Mouse (Mus musculus): ENCODE data around the gene Phyhd1. TPM values are rescaled to one million over a fixed set of nuclear protein-coding genes. Genes with fewer than 3 reads are reported as not detected.

The Phyhd1 gene
- polyA plus RNA-seq, 1 experiment, result 1.8 TPM

DNA sequence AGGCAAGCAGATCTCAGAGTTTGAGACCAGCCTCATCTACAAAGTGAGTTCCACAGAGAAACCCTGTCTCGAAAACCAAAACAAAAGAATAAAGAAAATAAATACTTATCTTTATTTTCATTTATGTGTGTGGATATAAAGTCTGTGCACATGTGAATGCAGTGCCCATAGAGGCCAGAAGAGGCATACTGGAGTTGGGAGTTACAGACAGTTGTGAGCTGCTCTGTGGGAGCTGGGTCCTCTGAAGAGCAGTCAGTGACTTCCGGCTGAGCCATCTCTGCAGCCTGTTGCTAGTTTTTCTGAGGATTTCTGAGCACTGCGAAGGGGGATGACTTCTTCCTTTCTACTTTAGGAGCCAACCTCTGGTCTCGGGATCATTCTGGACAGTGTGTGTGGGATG, 50.1 kb downstream of the Phyhd1 start:
- H3K36me3 ChIP-seq (ENCODE audit: control insufficient read depth, insufficient read depth, low read length), result peaks cover 8% of the 10 kb centered on the region
- no peaks in the 10 kb centered on the region for H3K4me1 ChIP-seq (ENCODE audit: control insufficient read depth, insufficient read depth, low read length)
- no peaks in the 10 kb centered on the region for H3K27me3 ChIP-seq (ENCODE audit: control insufficient read depth, insufficient read depth, low read length)
- no peak for TF ChIP-seq CTCF (IDR thresholded peaks at IDR 0.05; ENCODE audit: control insufficient read depth, insufficient read depth, insufficient replicate concordance, low read depth, low read length)
- no peak for TF ChIP-seq POLR2A (IDR thresholded peaks at IDR 0.05; ENCODE audit: control insufficient read depth, low read depth, low read length)
- H3K27ac ChIP-seq (ENCODE audit: control insufficient read depth, insufficient read depth, low read depth, low read length), result no peak overlapping the region
- H3K4me3 ChIP-seq (ENCODE audit: control insufficient read depth, low read depth, low read length), result no peak overlapping the region

DNA sequence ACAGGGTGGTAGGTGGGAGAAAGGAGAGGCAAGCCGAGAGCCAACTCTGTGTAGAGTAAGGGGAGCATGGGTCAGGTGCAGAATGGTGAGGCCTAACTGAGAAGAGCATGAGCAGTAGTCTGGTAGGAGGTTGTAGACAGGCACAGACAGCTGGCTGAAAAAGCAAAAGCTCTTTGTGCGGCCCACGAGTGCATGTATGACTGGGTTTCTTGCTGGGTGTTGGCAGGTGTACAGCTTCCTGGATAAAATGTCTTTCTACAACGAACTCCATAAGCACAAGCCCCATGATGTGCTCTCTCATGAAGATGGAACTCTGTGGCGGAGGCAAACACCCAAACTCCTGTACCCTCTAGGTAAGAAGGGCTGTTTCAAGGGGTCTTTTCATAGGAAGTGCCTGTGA, 51.0 kb downstream of the Phyhd1 start:
- Histone ChIP-seq H3K27ac (ENCODE audit: control insufficient read depth, insufficient read depth, low read depth, low read length) (no peak overlapping the region), H3K36me3 (ENCODE audit: control insufficient read depth, insufficient read depth, low read length) (peaks cover 8% of the 10 kb centered on the region), H3K4me1 (ENCODE audit: control insufficient read depth, insufficient read depth, low read length) (no peaks in the 10 kb centered on the region), H3K4me3 (ENCODE audit: control insufficient read depth, low read depth, low read length) (no peak overlapping the region), H3K27me3 (ENCODE audit: control insufficient read depth, insufficient read depth, low read length) (no peaks in the 10 kb centered on the region)
- TF ChIP-seq CTCF (IDR thresholded peaks at IDR 0.05; ENCODE audit: control insufficient read depth, insufficient read depth, insufficient replicate concordance, low read depth, low read length), result no peak
- no peak for TF ChIP-seq POLR2A (IDR thresholded peaks at IDR 0.05; ENCODE audit: control insufficient read depth, low read depth, low read length)

DNA sequence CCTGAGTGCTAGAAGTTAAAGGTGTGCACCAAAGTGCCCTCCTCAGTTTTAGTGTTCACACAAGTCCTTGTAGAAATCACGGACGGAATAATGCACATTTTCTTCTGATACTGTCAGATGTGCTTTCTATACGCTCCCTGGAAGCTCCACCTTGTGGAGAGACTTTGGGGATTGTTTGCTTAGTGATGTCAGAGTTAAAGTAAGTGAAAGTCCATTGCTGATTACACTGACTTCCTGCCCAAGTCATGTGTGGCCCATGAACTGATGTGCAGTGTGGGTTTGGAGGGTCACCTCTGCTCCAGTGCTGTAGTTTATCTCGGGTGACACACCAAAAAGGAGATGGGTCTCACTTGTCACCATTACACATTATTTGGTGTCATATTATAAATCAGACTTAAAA, 53.3 kb downstream of the Phyhd1 start:
- H3K27me3 ChIP-seq (ENCODE audit: control insufficient read depth, insufficient read depth, low read length), result no peaks in the 10 kb centered on the region
- no peaks in the 10 kb centered on the region for H3K4me1 ChIP-seq (ENCODE audit: control insufficient read depth, insufficient read depth, low read length)
- no peak overlapping the region for H3K27ac ChIP-seq (ENCODE audit: control insufficient read depth, insufficient read depth, low read depth, low read length)
- no peak overlapping the region for H3K4me3 ChIP-seq (ENCODE audit: control insufficient read depth, low read depth, low read length)
- no peak for TF ChIP-seq POLR2A (IDR thresholded peaks at IDR 0.05; ENCODE audit: control insufficient read depth, low read depth, low read length)
- peaks cover 8% of the 10 kb centered on the region for H3K36me3 ChIP-seq (ENCODE audit: control insufficient read depth, insufficient read depth, low read length)

DNA sequence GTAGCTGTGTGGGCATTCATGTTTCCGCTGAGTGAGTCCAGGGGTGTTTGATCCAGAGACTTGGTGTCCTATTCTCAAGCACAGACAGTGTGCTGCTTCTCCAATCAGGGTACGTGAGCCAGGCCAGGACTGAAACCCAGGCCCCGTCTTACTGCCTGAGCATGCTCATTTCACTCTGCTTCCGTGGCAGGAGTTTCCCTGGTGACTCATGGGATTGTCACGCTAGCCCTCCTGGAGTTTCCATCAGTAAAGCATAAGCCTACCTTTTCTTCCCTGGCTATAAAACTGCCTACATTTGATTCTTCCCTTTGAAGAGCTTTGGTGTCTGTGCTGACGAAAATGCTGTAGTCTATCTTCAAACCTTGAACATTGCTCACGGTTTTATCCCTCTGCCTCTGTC, 57.1 kb downstream of the Phyhd1 start:
- no peak overlapping the region for H3K27ac ChIP-seq (ENCODE audit: control insufficient read depth, insufficient read depth, low read depth, low read length)
- H3K4me1 ChIP-seq (ENCODE audit: control insufficient read depth, insufficient read depth, low read length), result no peaks in the 10 kb centered on the region
- H3K4me3 ChIP-seq (ENCODE audit: control insufficient read depth, low read depth, low read length), result peak overlapping the region; percentile 58
- TF ChIP-seq POLR2A (IDR thresholded peaks at IDR 0.05; ENCODE audit: control insufficient read depth, low read depth, low read length) (no peak), CTCF (IDR thresholded peaks at IDR 0.05; ENCODE audit: control insufficient read depth, insufficient read depth, insufficient replicate concordance, low read depth, low read length) (no peak)
- H3K27me3 ChIP-seq (ENCODE audit: control insufficient read depth, insufficient read depth, low read length), result no peaks in the 10 kb centered on the region
- peaks cover 5% of the 10 kb centered on the region for H3K36me3 ChIP-seq (ENCODE audit: control insufficient read depth, insufficient read depth, low read length)

DNA sequence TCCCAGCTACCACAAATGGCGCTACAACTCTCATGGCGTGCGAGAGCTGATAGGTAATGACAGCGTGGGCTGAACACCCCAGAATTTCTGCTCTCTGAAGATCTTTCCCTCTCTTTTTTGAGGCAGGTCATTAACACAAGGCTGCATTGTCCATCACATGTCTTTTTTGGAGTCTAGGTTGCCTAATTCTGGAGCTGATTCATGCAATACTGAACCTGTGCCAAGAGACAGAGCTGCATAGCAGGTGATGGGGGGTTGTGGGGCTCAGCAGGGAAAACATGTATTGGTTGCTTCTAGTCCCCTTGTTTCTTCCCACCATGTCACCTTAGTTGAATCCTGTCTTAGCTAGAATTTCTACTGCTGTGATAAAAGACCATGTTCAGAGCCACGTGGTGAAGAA, 59.3 kb downstream of the Phyhd1 start:
- H3K36me3 ChIP-seq (ENCODE audit: control insufficient read depth, insufficient read depth, low read length), result peaks cover 6% of the 10 kb centered on the region

DNA sequence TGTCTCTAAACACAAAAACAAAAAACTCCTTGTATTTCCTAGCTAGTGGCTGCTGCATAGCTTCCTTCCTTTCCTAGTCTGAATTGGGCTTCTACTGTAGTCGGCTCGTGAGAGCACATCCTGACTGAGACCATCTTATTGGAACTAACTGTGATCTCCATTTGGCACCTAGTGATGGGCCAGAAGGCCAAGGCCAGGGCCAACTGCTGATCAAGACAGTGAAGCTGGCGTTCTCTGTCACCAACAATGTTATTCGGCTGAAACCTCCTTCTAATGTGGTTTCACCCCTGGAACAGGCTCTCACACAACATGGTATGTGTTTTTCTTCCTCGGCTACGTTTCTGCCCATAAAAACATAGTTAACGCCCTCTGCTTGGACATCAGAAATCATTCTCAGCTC, 61.3 kb downstream of the Phyhd1 start:
- Histone ChIP-seq H3K4me1 (ENCODE audit: control insufficient read depth, insufficient read depth, low read length) (no peaks in the 10 kb centered on the region), H3K36me3 (ENCODE audit: control insufficient read depth, insufficient read depth, low read length) (peaks cover 9% of the 10 kb centered on the region)
- TF ChIP-seq POLR2A (IDR thresholded peaks at IDR 0.05; ENCODE audit: control insufficient read depth, low read depth, low read length) (no peak), CTCF (IDR thresholded peaks at IDR 0.05; ENCODE audit: control insufficient read depth, insufficient read depth, insufficient replicate concordance, low read depth, low read length) (no peak)

More for the DNA sequence above, 59.3 kb downstream of the Phyhd1 start:
- no peaks in the 10 kb centered on the region for H3K27me3 ChIP-seq (ENCODE audit: control insufficient read depth, insufficient read depth, low read length)
- TF ChIP-seq CTCF (IDR thresholded peaks at IDR 0.05; ENCODE audit: control insufficient read depth, insufficient read depth, insufficient replicate concordance, low read depth, low read length), result no peak
- no peak for TF ChIP-seq POLR2A (IDR thresholded peaks at IDR 0.05; ENCODE audit: control insufficient read depth, low read depth, low read length)
- H3K4me1 ChIP-seq (ENCODE audit: control insufficient read depth, insufficient read depth, low read length), result no peaks in the 10 kb centered on the region
- H3K27ac ChIP-seq (ENCODE audit: control insufficient read depth, insufficient read depth, low read depth, low read length), result no peak overlapping the region
- H3K4me3 ChIP-seq (ENCODE audit: control insufficient read depth, low read depth, low read length), result no peak overlapping the region

DNA sequence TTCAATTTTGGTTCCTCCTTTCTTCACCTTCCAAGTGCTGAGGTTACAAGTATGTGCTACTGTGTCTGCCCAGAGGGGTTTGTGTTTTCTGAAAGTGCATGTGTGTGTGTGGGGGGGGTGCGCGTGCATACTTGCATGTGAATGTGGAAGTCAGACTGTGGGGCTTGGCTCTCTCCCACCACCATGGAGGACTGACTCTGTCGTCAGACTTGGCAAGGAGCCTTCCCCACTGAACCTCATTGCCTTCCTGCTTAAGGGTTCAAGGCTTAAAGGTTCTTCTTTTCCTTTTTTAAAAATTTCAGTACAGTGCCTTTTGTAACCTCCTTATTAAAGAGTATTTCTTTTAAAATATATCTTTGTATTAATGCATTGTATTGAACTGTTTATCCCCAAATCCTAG, 62.8 kb downstream of the Phyhd1 start:
- no peak overlapping the region for H3K4me3 ChIP-seq (ENCODE audit: control insufficient read depth, low read depth, low read length)
- peaks cover 9% of the 10 kb centered on the region for H3K36me3 ChIP-seq (ENCODE audit: control insufficient read depth, insufficient read depth, low read length)
- no peak for TF ChIP-seq CTCF (IDR thresholded peaks at IDR 0.05; ENCODE audit: control insufficient read depth, insufficient read depth, insufficient replicate concordance, low read depth, low read length)
- no peak for TF ChIP-seq POLR2A (IDR thresholded peaks at IDR 0.05; ENCODE audit: control insufficient read depth, low read depth, low read length)
- no peaks in the 10 kb centered on the region for H3K27me3 ChIP-seq (ENCODE audit: control insufficient read depth, insufficient read depth, low read length)
- H3K4me1 ChIP-seq (ENCODE audit: control insufficient read depth, insufficient read depth, low read length), result no peaks in the 10 kb centered on the region
- no peak overlapping the region for H3K27ac ChIP-seq (ENCODE audit: control insufficient read depth, insufficient read depth, low read depth, low read length)

More for the DNA sequence above, 61.3 kb downstream of the Phyhd1 start:
- Histone ChIP-seq H3K27ac (ENCODE audit: control insufficient read depth, insufficient read depth, low read depth, low read length) (no peak overlapping the region), H3K27me3 (ENCODE audit: control insufficient read depth, insufficient read depth, low read length) (no peaks in the 10 kb centered on the region), H3K4me3 (ENCODE audit: control insufficient read depth, low read depth, low read length) (no peak overlapping the region)

Other genes with a start within 250 kb of the Phyhd1 start
- gene Wdr34, start 217.3 kb upstream of the Phyhd1 start, polyA plus RNA-seq (2012; rRNA removed), result 77.0 and 84.3 TPM in 2 replicates
- gene Set, start 208.8 kb upstream of the Phyhd1 start, polyA plus RNA-seq (2012; rRNA removed), result 32.7 and 38.9 TPM in 2 replicates
- gene Pkn3, start 188.5 kb upstream of the Phyhd1 start, polyA plus RNA-seq (2012; rRNA removed), result 5.8 and 6.0 TPM in 2 replicates
- 156 and 170 TPM in 2 replicates for gene Zdhhc12, start 172.6 kb upstream of the Phyhd1 start, polyA plus RNA-seq (2012; rRNA removed)
- 62.3 and 62.4 TPM in 2 replicates for gene Zer1, start 141.6 kb upstream of the Phyhd1 start, polyA plus RNA-seq (2012; rRNA removed)
- 24.4 and 26.2 TPM in 2 replicates for gene Tbc1d13, start 132.5 kb upstream of the Phyhd1 start, polyA plus RNA-seq (2012; rRNA removed)
- gene Endog, start 94.7 kb upstream of the Phyhd1 start, polyA plus RNA-seq (2012; rRNA removed), result 2.4 and 2.9 TPM in 2 replicates
- 149 and 160 TPM in 2 replicates for gene Spout1, start 87.7 kb upstream of the Phyhd1 start, polyA plus RNA-seq (2012; rRNA removed)
- 16.0 and 16.4 TPM in 2 replicates for gene Kyat1, start 60.4 kb upstream of the Phyhd1 start, polyA plus RNA-seq (2012; rRNA removed)
- gene Lrrc8a, start 28.5 kb upstream of the Phyhd1 start, polyA plus RNA-seq (2012; rRNA removed), result 8.8 TPM in 2 replicates
- gene Gm28035, start 25.6 kb upstream of the Phyhd1 start, polyA plus RNA-seq (2012; rRNA removed), result 0.76 and 0.98 TPM in 2 replicates
- gene Gm28038, start 14.8 kb downstream of the Phyhd1 start, polyA plus RNA-seq (2012; rRNA removed), result not detected in 2 replicates
- 6.2 and 6.6 TPM in 2 replicates for gene Dolk, start 20.1 kb downstream of the Phyhd1 start, polyA plus RNA-seq (2012; rRNA removed)
- 125 and 135 TPM in 2 replicates for gene Nup188, start 20.2 kb downstream of the Phyhd1 start, polyA plus RNA-seq (2012; rRNA removed)
- gene Sh3glb2, start 93.1 kb downstream of the Phyhd1 start, polyA plus RNA-seq (2012; rRNA removed), result 21.8 and 25.3 TPM in 2 replicates
- 6.3 and 6.7 TPM in 2 replicates for gene Miga2, start 98.0 kb downstream of the Phyhd1 start, polyA plus RNA-seq (2012; rRNA removed)
- gene Dolpp1, start 126.1 kb downstream of the Phyhd1 start, polyA plus RNA-seq (2012; rRNA removed), result 27.3 and 32.6 TPM in 2 replicates
- gene Crat, start 149.6 kb downstream of the Phyhd1 start, polyA plus RNA-seq (2012; rRNA removed), result 591 and 623 TPM in 2 replicates
- gene Ptpa, start 149.8 kb downstream of the Phyhd1 start, polyA plus RNA-seq (2012; rRNA removed), result 87.3 and 106 TPM in 2 replicates
- 2.2 and 2.8 TPM in 2 replicates for gene Ier5l, start 208.0 kb downstream of the Phyhd1 start, polyA plus RNA-seq (2012; rRNA removed)